Mouse (Mus musculus) retina, embryonic 14.5 days (tissue): ENCODE measurements around the gene Zfp955a.
"Not testable (repeated sequence)": the region's sequence is repeated elsewhere in the genome, so short reads cannot be mapped to it uniquely, and the experiment has no call there.

Source experiments
- DNase-seq: peaks from one replicate; pipeline ENCODE4 v3.0.0-alpha.2; 2015; ENCODE audit warnings: low spot score

Zfp955a gene

DNA sequence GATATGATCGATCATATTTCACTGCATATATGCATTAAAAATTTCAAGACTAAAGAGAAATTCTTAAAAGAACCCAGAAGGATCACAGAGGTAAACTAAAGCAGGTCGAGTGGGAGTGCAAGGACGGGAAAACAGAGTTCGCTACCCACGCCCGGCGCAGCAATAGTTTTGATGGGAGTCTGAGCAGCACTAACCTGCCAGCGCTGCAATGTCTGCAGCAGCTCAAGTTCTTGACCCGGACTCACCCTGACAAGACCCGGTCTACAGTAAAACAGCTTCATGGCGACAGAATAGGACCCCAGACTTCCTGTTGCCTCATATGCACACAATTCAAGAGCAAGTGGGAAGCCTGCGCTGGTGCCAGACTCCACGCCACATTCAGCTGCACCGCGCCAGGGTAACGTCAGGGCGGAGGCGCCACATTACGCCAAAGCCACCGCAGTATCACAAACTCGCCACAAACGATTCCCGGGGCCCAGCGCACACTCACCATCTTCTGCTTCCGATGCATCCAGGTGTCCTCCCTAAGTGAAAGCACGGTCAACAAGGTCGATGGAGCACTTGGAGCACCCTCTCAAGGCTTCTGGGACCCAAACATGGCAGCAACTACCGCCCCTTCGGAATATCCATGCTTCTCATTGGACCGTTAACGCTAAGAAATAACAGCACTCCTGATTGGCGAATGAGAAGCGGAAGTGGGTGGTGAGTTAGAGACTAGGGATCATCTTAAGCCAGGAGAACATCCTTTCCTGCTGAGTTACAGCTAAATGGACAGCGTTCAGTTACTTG lies at the start of gene Zfp955a:
Zfp955a (minus strand) TSS at position 616 of the 789 bp plus-strand sequence.
- DNase-seq = not testable (repeated sequence)

DNA sequence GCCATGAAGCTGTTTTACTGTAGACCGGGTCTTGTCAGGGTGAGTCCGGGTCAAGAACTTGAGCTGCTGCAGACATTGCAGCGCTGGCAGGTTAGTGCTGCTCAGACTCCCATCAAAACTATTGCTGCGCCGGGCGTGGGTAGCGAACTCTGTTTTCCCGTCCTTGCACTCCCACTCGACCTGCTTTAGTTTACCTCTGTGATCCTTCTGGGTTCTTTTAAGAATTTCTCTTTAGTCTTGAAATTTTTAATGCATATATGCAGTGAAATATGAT lies 34.9 kb upstream of the Zfp955a start:
- DNase-seq = not testable (repeated sequence)

DNA sequence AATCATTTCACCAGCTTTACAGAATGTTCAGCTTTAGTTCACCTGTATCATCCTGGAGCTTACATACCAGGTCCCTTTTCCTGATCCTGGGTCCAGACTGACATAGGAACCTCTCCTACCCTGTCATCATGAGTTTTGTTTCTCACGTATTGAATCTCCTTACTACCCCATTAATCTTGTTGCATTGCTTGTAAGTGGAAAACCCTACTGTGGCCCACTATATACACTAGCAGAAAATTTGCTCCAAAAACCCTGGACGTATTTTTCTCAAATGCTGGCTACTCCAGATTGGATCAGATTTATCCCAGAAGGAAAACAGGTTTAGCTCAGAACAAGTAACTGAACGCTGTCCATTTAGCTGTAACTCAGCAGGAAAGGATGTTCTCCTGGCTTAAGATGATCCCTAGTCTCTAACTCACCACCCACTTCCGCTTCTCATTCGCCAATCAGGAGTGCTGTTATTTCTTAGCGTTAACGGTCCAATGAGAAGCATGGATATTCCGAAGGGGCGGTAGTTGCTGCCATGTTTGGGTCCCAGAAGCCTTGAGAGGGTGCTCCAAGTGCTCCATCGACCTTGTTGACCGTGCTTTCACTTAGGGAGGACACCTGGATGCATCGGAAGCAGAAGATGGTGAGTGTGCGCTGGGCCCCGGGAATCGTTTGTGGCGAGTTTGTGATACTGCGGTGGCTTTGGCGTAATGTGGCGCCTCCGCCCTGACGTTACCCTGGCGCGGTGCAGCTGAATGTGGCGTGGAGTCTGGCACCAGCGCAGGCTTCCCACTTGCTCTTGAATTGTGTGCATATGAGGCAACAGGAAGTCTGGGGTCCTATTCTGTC lies 34.3 kb upstream of the Zfp955a start, which contains the start of gene Zfp955b:
Zfp955b (plus strand) TSS at position 506 of the 837 bp plus-strand sequence.
- not testable (repeated sequence) for DNase-seq

- no peak for DNase-seq
Observed at GRCm38 (mm10) chr17:33268907-33269306, 14.0 kb upstream of the Zfp955a start.

GRCm38 (mm10) chr17:33264376-33264775 lies 9.4 kb upstream of the Zfp955a start, which contains the start of gene Olfr63:
TSS of gene Olfr63 (plus strand) at chr17:33264676.
- no peak for DNase-seq

DNA sequence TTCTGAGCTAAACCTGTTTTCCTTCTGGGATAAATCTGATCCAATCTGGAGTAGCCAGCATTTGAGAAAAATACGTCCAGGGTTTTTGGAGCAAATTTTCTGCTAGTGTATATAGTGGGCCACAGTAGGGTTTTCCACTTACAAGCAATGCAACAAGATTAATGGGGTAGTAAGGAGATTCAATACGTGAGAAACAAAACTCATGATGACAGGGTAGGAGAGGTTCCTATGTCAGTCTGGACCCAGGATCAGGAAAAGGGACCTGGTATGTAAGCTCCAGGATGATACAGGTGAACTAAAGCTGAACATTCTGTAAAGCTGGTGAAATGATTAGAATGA lies 343 bp upstream of the Zfp955a start:
- DNase-seq = not testable (repeated sequence)

DNA sequence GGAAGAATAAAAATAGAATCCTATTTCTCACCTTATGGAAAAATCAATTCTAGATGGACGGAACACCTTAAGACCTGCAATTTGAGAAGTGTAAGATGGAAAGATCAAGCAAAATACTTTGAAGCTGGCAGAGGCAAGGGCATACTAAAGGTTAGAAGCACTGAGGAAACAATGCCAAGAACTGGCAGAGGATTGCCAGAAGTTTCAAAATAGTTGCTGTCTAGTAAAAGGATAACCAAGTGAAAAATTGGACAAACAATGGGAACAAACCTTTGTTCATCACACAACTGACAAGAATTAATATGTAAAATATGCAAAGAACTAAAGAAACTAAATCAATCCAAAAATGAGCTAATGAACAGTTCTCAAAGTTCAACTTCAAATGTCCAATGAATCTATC lies 18.3 kb downstream of the Zfp955a start:
- DNase-seq = not testable (repeated sequence)

DNA sequence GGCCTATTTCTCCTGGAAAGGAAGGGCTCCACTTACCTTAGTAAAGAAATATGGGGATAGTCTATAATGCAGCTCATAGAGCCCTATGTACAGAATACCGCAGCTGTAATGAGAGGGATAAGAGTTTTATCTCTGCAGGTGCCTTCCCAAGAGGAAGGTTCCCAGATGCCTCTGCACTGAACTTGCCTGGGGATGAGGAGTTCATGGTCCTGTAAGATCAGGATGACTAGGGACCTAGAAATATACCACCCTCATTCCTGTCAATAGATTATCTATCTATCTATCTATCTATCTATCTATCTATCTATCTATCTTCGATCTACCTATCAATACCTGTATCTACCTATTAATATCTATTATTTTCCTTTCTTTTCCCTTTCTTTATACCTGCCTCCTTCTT lies 33.4 kb downstream of the Zfp955a start, which contains the start of gene Olfr1564:
Olfr1564 (minus strand) TSS at position 101 of the 400 bp plus-strand sequence.
- DNase-seq = no peak

- DNase-seq = not testable (repeated sequence)
Observed at GRCm38 (mm10) chr17:33191002-33191401, 63.9 kb downstream of the Zfp955a start, which contains the start of gene Olfr239. TSS of gene Olfr239 (plus strand) at chr17:33191302.
